Mouse (Mus musculus): ENCODE measurements around the gene Zfyve27.

GRCm38 (mm10) chr19:42170025-42170969 lies 6.5 kb downstream of the Zfyve27 start:
- TF ChIP-seq CTCF (IDR thresholded peaks at IDR 0.05; ENCODE audit: extremely low read depth, insufficient read depth, insufficient read length, insufficient replicate concordance) (no peak), POLR2A (IDR thresholded peaks at IDR 0.05; ENCODE audit: low read depth, low read length) (peak; percentile 89)

Measured in spleen, adult 2 months (tissue).